Mouse (Mus musculus) frontal cortex, postnatal 10 days (tissue): ENCODE data around the gene Smyd3.

ENCODE experiments used
- DNase-seq, 2 experiments: peaks; one replicate each; pipeline ENCODE4 v3.0.0; 2022; ENCODE audit warnings: low spot score in 2 of 2, mixed read lengths in 1 of 2

Gene Smyd3

GRCm38 (mm10) chr1:179384296-179384695 is 133.5 kb downstream of the Smyd3 start:
- DNase-seq = no peak

- DNase-seq = no peak
Measured at GRCm38 (mm10) chr1:179378102-179378501, 139.7 kb downstream of the Smyd3 start.

- DNase-seq = no peak
Measured at GRCm38 (mm10) chr1:179374987-179375386, 142.9 kb downstream of the Smyd3 start.

- no peak for DNase-seq
Measured at GRCm38 (mm10) chr1:179373911-179374310, 143.9 kb downstream of the Smyd3 start.

- DNase-seq = no peak
Measured at GRCm38 (mm10) chr1:179371191-179371590, 146.7 kb downstream of the Smyd3 start.

GRCm38 (mm10) chr1:179368426-179369010 is 149.3 kb downstream of the Smyd3 start:
- no peak for DNase-seq

- DNase-seq = no peak
Measured at GRCm38 (mm10) chr1:179361481-179362466, 156.1 kb downstream of the Smyd3 start.

- DNase-seq = no peak
Measured at GRCm38 (mm10) chr1:179357111-179357510, 160.7 kb downstream of the Smyd3 start.

- no peak for DNase-seq
Measured at GRCm38 (mm10) chr1:179354250-179354649, 163.6 kb downstream of the Smyd3 start.

GRCm38 (mm10) chr1:179345318-179345925 is 172.4 kb downstream of the Smyd3 start:
- no peak for DNase-seq

GRCm38 (mm10) chr1:179343426-179343825 is 174.4 kb downstream of the Smyd3 start:
- DNase-seq = no peak

- DNase-seq = no peak
Measured at GRCm38 (mm10) chr1:179341589-179341988, 176.3 kb downstream of the Smyd3 start.

- no peak for DNase-seq
Measured at GRCm38 (mm10) chr1:179339066-179339465, 178.8 kb downstream of the Smyd3 start.

GRCm38 (mm10) chr1:179337529-179337928 is 180.3 kb downstream of the Smyd3 start:
- no peak for DNase-seq

GRCm38 (mm10) chr1:179326965-179327308 is 190.9 kb downstream of the Smyd3 start:
- DNase-seq = no peak

GRCm38 (mm10) chr1:179326262-179326964 is 191.4 kb downstream of the Smyd3 start:
- DNase-seq = peak; percentile 11 to 12

- no peak for DNase-seq
Measured at GRCm38 (mm10) chr1:179324271-179324670, 193.6 kb downstream of the Smyd3 start.

GRCm38 (mm10) chr1:179313618-179314017 is 204.2 kb downstream of the Smyd3 start:
- no peak for DNase-seq

- DNase-seq = no peak
Measured at GRCm38 (mm10) chr1:179309487-179309886, 208.4 kb downstream of the Smyd3 start.

GRCm38 (mm10) chr1:179302446-179303230 is 215.2 kb downstream of the Smyd3 start:
- no peak for DNase-seq

GRCm38 (mm10) chr1:179295626-179296025 is 222.2 kb downstream of the Smyd3 start:
- DNase-seq = no peak
